Mouse (Mus musculus) heart, postnatal 0 days (tissue): ENCODE results near the gene Tmem156. TPM values are rescaled to one million over a fixed set of nuclear protein-coding genes. Genes with fewer than 3 reads are reported as not detected.

Experiments used
- ATAC-seq: fragments of 200-750 bp; cut with Nextera tagmentation; 2 replicates; pipeline ENCODE4 v1.8.0; 2017; ENCODE audit warnings: low read depth, moderate number of reproducible peaks, moderate library complexity; ENCODE audit not compliant: insufficient read depth
- DNase-seq: peaks from one replicate; pipeline ENCODE4 v3.0.0-alpha.2; 2016; ENCODE audit warnings: low spot score
- H3K27ac ChIP-seq: fragments of 300-500 bp; sonication (generic); 2 replicates; pipeline ENCODE4 v1.5.1; 2014; ENCODE audit warnings: low read depth, mild to moderate bottlenecking
- H3K27me3 ChIP-seq: fragments of 300-500 bp; sonication (generic); 2 replicates; pipeline ENCODE4 v1.6.1; 2014; ENCODE audit warnings: low read length, mixed read lengths; ENCODE audit not compliant: control insufficient read depth, insufficient read depth
- H3K36me3 ChIP-seq: fragments of 300-500 bp; sonication (generic); replicated peaks from 2 replicates; pipeline ENCODE4 v1.6.1; 2014; ENCODE audit warnings: low read length, mixed read lengths; ENCODE audit not compliant: control insufficient read depth, insufficient read depth
- H3K4me1 ChIP-seq: fragments of 300-500 bp; sonication (generic); 2 replicates; pipeline ENCODE4 v1.6.1; 2014; ENCODE audit warnings: antibody characterized with exemption; ENCODE audit not compliant: control insufficient read depth, insufficient read depth
- H3K4me2 ChIP-seq: fragments of 300-500 bp; sonication (generic); 2 replicates; pipeline ENCODE4 v1.6.1; 2014; ENCODE audit warnings: low read depth, mild to moderate bottlenecking, low read length, moderate library complexity
- H3K4me3 ChIP-seq: fragments of 300-500 bp; sonication (generic); 2 replicates; pipeline ENCODE4 v1.5.1; 2014; ENCODE audit warnings: low read depth, low read length
- H3K9ac ChIP-seq: fragments of 300-500 bp; sonication (generic); replicated peaks from 2 replicates; pipeline ENCODE4 v1.6.1; 2014; ENCODE audit warnings: low read depth, low read length, mixed read lengths
- H3K9me3 ChIP-seq: fragments of 300-500 bp; sonication (generic); replicated peaks from 2 replicates; pipeline ENCODE4 v1.6.1; 2016; ENCODE audit warnings: low read length; ENCODE audit not compliant: control insufficient read depth
- CTCF ChIP-seq: IDR thresholded peaks from 2 replicates; pipeline ENCODE4 v1.5.1; 2016; ENCODE audit warnings: antibody characterized with exemption, control low read depth, low read depth
- EP300 ChIP-seq: IDR thresholded peaks from 2 replicates; pipeline ENCODE4 v1.6.1; 2016; ENCODE audit warnings: antibody characterized with exemption, low read depth
- WGBS: fragments of 180-500 bp; shearing (Covaris S2); extraction: QIAGEN DNeasy Blood & Tissue Kit; methylation state at CpG from one replicate; pipeline ENCODE4 v1.1.7; 2014; 5-methylcytosine and 5-hydroxymethylcytosine counted together
- polyA plus RNA-seq: library from polyadenylated mRNA; unstranded; fragments of >200 nt; fragmentation: Nextera tagmentation; extraction: Ambion mirVana; gene quantifications from 2 replicates; pipeline ENCODE4 v1.2.1, GENCODE M21; 2015
- total RNA-seq: library from RNA; depleted of rRNA; stranded (reverse); fragments of >200 nt; gene quantifications from 2 replicates; pipeline ENCODE4 v1.2.3, GENCODE M21; 2014; ENCODE audit warnings: low replicate concordance

Gene Tmem156
- total and polyA plus RNA-seq, 2 experiments from 2014 or later = 0.19 TPM; not detected in 1

DNA sequence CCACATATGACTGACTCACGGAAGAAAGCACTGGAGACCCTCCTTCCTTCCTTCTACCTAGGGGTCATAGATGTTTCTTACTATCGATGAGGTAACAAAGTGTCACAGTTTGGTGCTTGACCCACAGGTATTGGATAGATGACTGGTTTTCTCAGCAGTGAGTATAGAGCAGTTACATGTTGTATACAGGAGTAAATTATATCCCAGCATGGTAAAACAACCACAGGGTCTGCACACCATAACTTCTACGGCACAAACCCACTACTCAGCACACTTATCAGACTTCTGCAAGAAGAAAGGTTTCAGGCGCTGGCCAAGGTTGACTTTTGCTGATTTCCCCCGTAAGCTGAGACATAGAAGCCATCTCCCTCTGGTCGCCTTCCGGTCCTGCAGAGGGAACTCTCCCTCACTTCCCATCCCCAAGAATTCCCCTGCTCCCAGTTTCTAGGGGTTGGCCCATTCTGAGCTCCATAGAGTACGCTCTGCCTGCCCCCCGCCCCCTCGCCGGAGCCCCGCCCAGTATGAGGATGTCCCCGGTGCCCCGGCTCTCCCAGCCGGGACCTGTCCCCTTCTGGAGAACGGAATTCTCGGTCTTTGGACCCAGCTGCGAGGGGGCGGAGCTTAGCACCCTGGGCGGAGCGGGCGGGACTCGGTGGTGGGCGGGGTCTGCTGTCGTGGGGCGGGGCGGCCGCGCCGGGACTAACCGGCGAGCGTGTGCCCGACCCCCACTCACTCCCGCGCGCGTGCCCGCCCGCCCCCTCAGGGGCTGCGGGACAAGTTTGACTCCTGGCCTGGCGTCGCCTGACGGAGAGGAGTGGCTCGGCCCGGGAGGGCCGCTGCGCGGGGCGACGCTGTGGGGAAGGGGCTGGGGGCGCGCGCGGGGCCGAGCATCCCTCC, 15.2 kb upstream of the Tmem156 start, which contains the start of gene Klhl5:
TSS of gene Klhl5 (plus strand) at position 664 of the 897 bp plus-strand sequence.
- no peaks in the 10 kb centered on the region for H3K36me3 ChIP-seq
- ATAC-seq = peak; percentile 96
- TF ChIP-seq CTCF (no peak), EP300 (no peak)
- H3K27me3 ChIP-seq = no peaks in the 10 kb centered on the region
- peak within 1 kb of the TSS; percentile 98 for H3K4me3 ChIP-seq
- peaks cover 7% of the 10 kb centered on the region for H3K4me1 ChIP-seq
- H3K27ac ChIP-seq = peak within 1 kb of the TSS; percentile 90
- 4% methylated on average over 41 of the region's 56 CpGs for WGBS
- DNase-seq = peak; percentile 84
- H3K9ac ChIP-seq = peak within 1 kb of the TSS; percentile 96
- no peaks in the 10 kb centered on the region for H3K9me3 ChIP-seq
- peak within 1 kb of the TSS; percentile 97 for H3K4me2 ChIP-seq

DNA sequence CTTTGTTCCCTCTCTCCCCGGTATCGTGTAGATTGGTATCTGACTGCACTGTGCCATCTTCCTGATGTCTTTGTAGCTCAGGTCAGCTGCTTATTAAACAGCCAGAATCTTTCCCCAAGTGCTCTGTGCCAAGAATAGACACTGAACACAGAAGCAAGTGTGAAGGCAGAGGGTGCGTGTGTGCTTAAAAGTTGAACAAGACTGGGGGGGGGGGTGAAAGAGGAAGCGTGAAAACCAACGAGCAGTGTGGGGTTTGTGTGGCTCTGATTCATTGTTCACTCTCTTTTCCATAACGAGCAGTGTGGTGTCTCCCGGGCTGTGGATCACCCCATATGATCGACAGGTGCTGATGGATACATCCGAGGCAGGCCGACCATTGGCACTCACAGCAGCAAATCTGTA, 10.7 kb upstream of the Tmem156 start:
- no peaks in the 10 kb centered on the region for H3K9me3 ChIP-seq
- H3K9ac ChIP-seq = no peak overlapping the region
- 0 out of 2 replicates have a peak overlapping the region, but pooled peaks have one; percentile 2 for H3K4me2 ChIP-seq
- WGBS = 13% methylated on average over 10 of the region's 10 CpGs
- H3K27ac ChIP-seq = 0 out of 2 replicates have a peak overlapping the region, but pooled peaks have one; percentile 2
- DNase-seq = no peak
- H3K4me1 ChIP-seq = peaks cover 7% of the 10 kb centered on the region
- no peak for TF ChIP-seq EP300
- TF ChIP-seq CTCF = no peak
- no peak for ATAC-seq
- no peaks in the 10 kb centered on the region for H3K36me3 ChIP-seq
- no peaks in the 10 kb centered on the region for H3K27me3 ChIP-seq
- no peak overlapping the region for H3K4me3 ChIP-seq

DNA sequence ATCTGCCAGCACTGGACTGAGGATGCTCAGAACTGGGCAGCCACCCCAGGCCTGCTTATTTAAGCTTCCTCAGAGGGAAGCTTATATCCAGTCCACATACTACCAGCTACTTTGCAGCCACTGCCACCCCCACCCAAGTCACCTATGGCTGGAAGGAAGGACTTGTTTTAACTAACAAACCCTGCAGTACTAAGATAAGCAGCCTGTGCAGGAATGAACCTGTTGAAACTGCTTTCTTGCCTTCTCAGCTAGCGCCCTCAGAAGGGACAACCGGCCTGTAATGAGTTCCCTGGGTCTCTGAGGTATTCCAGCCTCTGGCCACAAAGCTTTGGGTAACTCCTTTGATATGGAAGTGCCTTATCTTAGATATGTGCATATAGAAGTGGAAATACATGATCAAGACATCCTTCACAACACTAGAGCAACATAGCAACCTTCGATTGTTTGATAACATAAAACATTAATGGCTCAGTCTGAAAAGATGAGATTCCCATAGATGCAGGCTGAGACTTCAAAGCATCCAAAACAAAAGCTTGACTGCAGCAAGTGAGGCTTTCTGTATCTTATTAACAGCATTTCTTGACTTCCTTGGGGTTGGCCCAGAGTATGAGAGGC, 10.2 kb upstream of the Tmem156 start:
- WGBS = 43% methylated on average over 3 of the region's 3 CpGs
- ATAC-seq = 0 out of 2 replicates have a peak, but pooled peaks have one; percentile 27

DNA sequence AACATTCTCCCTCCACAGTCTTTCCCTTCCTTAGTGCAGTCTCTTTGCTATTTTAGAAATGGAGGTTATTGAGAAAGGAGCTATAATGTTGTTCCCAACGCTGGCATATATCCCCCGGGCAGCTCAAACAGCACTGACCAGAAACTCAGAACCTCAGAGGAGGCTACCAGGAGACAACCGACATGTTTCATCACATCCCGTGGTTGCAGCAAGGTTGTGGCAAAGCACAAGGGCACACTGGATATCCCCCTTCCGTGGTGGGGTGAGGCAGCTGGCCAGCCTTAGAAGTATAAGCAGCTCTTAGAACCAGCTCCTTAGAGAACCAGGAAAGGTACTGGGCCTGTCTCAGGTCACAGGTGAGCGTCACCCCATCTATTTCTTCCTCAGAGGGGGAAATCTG, 9.7 kb upstream of the Tmem156 start:
- no peak for TF ChIP-seq CTCF
- TF ChIP-seq EP300 = no peak
- H3K27me3 ChIP-seq = no peaks in the 10 kb centered on the region
- H3K4me2 ChIP-seq = no peak overlapping the region
- H3K36me3 ChIP-seq = no peaks in the 10 kb centered on the region
- no peak overlapping the region for H3K9ac ChIP-seq
- no peak overlapping the region for H3K27ac ChIP-seq
- H3K4me1 ChIP-seq = peaks cover 7% of the 10 kb centered on the region
- ATAC-seq (no peak), DNase-seq (no peak)
- WGBS = 77% methylated on average over 6 of the region's 6 CpGs
- H3K9me3 ChIP-seq = no peaks in the 10 kb centered on the region
- no peak overlapping the region for H3K4me3 ChIP-seq

More for the DNA sequence above, 10.2 kb upstream of the Tmem156 start:
- Histone ChIP-seq H3K4me3 (no peak overlapping the region), H3K36me3 (no peaks in the 10 kb centered on the region), H3K4me2 (0 out of 2 replicates have a peak overlapping the region, but pooled peaks have one; percentile 2), H3K27me3 (no peaks in the 10 kb centered on the region), H3K27ac (0 out of 2 replicates have a peak overlapping the region, but pooled peaks have one; percentile 2), H3K9me3 (no peaks in the 10 kb centered on the region), H3K4me1 (peaks cover 7% of the 10 kb centered on the region), H3K9ac (no peak overlapping the region)
- TF ChIP-seq EP300 (no peak), CTCF (no peak)
- DNase-seq = no peak

DNA sequence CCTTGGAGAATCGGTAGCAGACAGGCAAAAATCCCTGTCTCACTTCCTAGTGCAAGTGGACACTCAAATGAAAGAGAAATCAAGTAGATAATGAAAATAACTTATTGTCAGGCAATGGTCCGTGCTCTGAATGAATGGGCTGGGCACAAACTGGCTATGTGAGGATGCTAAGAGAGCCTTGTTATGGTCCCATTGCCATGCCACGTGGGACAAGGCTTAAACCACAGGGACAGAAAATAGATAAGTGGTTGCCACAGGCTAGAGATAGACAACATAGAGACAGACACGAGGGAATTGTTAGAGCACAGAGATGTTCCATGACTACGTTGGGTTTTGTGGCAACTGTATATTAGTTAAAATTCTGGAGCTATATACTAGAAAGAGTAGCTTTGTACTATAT, 9.3 kb upstream of the Tmem156 start:
- H3K9ac ChIP-seq = no peak overlapping the region
- no peak for TF ChIP-seq EP300
- TF ChIP-seq CTCF = no peak
- no peaks in the 10 kb centered on the region for H3K36me3 ChIP-seq
- DNase-seq (no peak), ATAC-seq (no peak)
- no peaks in the 10 kb centered on the region for H3K9me3 ChIP-seq
- H3K27ac ChIP-seq = no peak overlapping the region
- no peaks in the 10 kb centered on the region for H3K27me3 ChIP-seq
- peaks cover 7% of the 10 kb centered on the region for H3K4me1 ChIP-seq
- 60% methylated on average over 5 of the region's 5 CpGs for WGBS
- no peak overlapping the region for H3K4me2 ChIP-seq
- H3K4me3 ChIP-seq = no peak overlapping the region
